Mouse (Mus musculus) thymus, postnatal 25 days (tissue): ENCODE measurements around the gene Erbb3.
"Not testable (repeated sequence)": the region's sequence is repeated elsewhere in the genome, so short reads cannot be mapped to it uniquely, and the experiment has no call there.

ENCODE experiments used
- DNase-seq: peaks from one replicate; pipeline ENCODE4 v3.0.0; 2022

The Erbb3 gene

GRCm38 (mm10) chr10:128589464-128590192 is at the start of gene Erbb3:
Erbb3 (minus strand) TSS chr10:128589652.
- DNase-seq, result peak; percentile 41

DNA sequence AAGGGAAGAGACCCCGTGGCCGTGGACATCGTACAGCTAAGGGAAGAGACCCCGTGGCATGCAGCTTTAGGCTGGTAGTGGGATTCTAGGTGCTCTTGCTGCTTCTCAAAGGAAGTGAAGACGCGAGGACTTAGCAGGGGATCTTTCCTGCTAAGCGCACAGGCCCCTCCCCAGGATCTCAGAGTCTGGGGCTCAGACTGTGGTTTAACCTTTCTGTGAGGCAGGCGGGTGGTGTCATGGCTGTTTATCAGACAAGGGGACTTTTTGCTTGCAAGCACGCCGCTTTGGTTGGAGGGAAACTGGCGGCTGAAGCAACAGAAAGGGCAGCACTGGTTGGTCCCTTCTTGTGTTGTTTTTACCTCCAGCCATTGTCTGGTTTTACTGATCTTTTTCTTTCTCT is 47.6 kb upstream of the Erbb3 start:
- DNase-seq, result peak; percentile 82

DNA sequence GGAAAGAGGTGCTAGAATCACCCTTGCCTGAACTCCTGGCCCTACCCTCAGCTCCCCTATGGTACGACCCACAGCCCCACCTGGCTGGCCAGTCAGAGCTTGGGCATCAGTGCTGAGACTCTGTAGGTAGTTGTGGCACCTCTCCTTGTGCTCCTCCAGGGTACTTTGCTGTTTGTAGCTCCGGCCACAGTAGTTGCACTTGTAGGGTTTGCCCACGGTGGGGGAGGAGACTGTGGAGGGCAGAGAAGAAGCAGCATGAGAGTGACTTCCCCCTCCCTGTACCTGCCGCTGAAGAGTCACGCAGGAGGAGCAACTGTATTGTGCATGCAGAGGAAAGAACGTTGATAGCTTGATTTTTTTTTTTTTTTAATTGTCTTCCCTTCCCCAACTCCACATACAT is 47.1 kb upstream of the Erbb3 start:
- peak; percentile 68 for DNase-seq

DNA sequence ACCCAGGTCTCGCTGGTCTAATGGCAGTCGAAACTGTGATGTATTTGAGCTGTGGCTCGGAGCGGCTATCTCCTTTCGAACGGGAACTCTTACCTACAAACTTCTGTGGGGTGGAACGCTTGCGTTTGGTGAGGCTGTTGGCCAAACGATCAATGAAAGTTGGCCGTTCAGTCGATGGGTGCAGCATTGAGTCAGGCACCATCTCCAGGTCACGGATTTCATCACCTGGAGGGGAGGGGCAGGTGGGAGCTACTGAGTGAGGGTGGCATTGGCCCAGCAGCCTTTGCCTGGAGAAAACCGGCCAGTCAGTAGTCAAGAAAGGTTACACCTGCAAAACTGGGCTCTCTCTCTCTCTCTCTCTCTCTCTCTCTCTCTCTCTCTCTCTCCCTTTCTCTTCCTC is 46.2 kb upstream of the Erbb3 start:
- no peak for DNase-seq

DNA sequence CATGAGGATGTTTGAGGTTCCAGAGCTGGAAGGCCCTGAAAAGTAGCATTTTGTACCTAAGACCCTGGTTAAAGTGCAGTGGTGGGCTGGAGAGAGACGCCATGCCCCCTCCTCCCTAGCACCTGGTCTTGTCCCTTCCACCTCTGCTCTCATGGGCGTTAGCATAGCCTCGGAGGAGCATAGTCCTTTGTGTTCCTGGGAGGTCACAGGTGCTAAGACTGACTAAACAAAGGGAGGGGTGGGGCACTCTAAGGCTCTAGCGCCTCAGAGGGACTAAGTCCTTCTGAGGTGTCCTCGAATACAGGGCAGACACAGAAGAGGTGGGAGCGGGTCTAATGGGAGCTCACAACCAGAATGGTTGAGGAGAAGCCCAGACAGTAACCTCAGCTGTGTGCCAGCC is 42.1 kb upstream of the Erbb3 start:
- no peak for DNase-seq

GRCm38 (mm10) chr10:128630306-128630705 is 40.9 kb upstream of the Erbb3 start:
- not testable (repeated sequence) for DNase-seq

DNA sequence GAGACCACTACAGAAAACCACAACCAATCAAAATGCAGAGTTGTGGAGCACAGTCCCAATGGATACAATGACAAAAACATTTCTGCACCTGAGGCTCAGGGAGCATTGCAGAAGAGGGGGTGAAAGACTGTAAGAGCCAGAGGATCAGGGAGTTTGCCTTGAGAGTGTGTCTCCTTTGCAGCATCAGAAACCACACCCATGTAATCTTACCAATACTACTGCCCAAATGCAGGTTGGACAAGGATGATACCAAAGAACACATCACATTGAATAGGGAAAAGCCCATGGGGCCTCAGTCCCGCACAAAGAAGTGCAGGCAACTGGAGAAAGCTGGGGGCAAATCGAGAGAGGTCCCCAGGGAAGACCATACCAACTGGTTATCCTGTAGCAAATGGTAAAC is 40.3 kb upstream of the Erbb3 start:
- DNase-seq, result no peak

DNA sequence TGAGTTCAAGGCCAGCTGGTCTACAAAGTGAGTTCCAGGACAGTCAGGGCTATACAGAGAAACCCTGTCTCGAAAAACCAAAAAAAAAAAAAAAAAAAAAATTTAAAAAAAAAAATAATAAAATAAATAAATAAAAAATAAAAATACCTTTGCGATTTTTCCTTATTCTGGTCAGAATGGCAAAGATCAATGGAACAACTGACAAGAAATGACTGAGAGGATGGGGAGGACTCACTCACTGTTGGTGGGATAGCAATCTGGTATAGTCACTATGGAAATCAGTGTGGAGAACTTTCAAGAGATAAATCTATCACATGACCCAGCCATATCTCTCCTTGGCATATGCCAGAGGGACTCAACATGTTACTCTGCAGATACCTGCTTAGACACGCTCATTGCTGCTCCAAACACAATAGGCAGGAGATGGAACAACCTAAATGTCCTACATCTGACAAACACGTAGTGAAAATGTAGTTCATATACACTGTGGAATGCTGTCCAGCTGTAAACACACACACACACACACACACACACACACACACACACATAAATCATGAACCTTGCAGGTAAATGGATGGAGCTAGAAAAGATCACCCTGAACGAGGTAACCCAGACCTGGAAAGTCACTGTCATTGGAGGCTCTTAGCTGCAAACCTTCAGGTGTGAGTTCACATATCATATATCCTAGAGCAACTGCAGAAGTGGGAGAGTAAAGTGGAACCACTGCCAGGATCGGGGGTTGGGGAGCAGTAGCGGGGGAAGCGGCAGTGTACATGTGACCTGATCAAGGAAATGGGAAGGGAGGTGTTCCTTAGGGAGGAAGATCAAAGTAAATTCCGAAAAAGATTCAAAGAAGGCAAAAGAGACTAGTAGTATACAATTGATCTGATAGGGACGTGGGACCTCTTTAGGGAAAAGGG is 38.2 kb upstream of the Erbb3 start:
- DNase-seq, result no peak

- peak; percentile 82 for DNase-seq
These were observed 37.2 kb upstream of the Erbb3 start, which contains the start of gene Rps26 for GRCm38 (mm10) chr10:128626311-128627310. Rps26 (minus strand) TSS chr10:128626747.

DNA sequence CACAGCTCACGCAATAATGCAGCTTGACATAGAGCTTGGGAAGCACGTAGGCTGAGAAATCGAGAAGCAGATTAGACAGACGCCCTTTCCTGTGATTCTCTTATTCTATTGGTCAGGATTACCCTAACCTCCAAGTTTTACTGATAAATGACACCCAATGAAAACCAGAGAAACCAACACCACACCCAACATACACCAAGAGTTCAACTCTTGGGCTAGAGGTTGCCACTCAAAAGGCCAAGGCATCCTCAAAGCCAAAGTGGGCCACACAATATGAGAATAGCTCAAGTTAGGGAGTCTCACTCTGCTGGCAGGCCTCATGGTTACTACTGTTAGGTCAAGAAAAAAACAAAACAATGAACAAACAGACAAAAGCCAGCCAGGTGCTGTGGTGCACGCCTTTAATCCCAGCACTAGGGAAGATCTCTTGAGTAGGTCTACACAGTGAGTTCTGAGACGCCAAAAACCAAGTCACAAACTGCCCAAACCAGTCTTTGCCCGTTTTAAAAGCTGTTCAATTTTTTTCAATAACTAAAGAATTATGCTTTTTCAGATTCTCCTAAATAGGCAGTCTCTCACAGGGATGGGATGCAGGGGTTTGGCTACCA is 35.9 kb upstream of the Erbb3 start:
- DNase-seq, result no peak

DNA sequence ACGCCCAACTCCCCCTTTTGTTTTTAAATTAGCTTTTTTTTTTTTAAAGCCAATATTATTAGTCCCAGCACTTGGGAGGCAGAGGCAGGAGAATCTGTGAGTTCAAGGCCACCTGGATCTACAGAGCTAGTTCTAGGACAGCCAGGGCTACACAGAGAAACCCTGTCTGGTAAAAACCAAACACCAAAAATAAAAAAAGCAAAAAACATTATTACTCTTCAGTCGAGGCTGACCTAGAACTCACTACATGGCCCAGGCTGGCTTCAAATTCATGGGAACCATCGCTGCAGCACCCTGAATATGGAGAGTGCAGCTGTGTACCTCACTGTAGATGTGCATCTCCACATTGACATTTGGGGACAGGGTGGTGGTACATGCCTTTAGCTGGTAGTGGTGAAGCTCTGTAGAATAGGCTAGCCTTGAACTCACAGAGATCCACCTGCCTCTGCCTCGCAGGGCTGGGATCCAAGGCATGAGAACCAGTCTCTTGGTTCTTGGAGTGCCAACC is 33.7 kb upstream of the Erbb3 start:
- not testable (repeated sequence) for DNase-seq

- DNase-seq, result no peak
These were observed 33.2 kb upstream of the Erbb3 start for GRCm38 (mm10) chr10:128622702-128623101.

GRCm38 (mm10) chr10:128621986-128622520 is 32.6 kb upstream of the Erbb3 start:
- no peak for DNase-seq

DNA sequence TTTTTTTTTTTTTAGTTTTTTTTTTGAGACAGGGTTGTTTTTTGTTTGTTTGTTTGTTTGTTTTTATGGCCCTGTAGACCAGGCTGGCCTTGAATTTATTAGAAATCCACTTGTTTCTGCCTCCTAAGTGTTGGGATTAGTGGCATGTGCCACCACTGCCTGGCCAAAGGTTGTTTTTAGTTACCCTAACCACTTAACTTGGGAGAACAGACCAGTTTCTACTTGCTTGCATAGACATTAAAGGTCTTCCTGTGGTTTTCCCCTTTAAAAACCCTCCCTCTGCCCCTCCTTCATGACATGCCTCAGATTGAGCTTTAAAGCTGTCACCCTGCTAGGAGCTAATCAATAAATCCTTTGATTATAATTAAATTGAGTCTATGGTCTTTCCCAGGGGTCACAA is 30.8 kb upstream of the Erbb3 start:
- DNase-seq, result no peak

DNA sequence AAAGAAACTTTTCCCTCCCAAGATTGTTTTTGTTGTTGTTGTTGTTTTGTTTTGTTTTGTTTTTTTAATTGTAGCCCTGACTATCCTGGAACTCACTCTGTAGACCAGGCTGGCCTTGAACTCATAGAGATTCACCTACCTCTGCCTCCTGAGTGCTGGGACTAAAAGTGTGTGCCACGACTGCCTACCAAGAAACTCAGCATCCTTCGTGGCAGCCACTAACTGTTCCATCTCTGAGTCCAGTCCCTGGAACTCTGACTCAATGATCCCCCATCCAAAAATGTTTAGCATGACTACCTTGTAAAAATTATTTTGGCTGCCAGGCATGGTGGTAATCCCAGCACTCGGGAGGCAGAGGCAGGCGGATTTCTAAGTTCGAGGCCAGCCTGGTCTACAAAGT is 29.7 kb upstream of the Erbb3 start:
- not testable (repeated sequence) for DNase-seq

DNA sequence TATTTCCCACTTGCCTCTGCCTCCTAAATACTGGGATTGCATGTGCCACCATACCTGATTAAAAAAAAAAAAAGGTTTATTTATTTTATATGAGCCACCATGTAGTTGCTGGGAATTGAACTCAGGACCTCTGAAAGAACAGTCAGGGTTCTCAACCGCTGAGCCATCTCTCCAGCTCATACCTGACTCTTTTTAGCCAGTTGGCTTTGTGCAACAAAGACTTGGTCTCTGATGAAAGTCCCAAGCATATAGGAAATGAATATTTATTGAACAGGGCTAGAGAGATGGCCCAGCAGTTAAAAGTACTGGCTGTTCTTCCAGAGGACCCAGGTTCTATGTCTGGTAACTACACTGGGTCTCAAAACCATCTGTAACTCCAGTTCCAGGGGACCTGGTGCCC is 29.1 kb upstream of the Erbb3 start:
- no peak for DNase-seq

DNA sequence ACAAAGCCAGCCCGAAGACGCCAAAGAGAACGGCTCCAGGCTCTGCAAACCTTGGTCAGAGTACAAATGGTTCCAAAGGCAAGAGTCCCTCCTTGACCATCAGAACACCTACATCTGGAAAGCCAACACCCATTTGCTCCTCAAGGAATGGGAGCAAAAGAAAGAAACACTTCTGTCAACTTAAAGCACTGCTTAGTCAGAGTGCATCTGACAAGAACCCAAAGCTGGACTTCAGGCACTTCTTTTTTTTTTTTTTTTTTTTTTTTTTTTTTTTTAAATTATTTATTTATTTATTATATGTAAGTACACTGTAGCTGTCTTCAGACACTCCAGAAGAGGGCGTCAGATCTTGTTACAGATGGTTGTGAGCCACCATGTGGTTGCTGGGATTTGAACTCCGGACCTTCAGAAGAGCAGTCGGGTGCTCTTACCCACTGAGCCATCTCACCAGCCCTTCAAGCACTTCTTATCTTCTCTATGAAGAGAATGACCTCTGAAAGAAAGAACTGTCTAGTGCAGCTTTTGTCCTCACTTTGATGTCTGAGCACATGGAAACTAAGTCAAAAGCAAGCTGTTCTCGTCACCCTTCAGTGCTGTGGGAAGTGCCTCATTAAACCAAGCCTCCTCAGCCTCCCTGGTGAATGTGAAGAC is 26.5 kb upstream of the Erbb3 start:
- DNase-seq, result not testable (repeated sequence)

- DNase-seq, result no peak
These were observed 25.5 kb upstream of the Erbb3 start for GRCm38 (mm10) chr10:128614934-128615333.

DNA sequence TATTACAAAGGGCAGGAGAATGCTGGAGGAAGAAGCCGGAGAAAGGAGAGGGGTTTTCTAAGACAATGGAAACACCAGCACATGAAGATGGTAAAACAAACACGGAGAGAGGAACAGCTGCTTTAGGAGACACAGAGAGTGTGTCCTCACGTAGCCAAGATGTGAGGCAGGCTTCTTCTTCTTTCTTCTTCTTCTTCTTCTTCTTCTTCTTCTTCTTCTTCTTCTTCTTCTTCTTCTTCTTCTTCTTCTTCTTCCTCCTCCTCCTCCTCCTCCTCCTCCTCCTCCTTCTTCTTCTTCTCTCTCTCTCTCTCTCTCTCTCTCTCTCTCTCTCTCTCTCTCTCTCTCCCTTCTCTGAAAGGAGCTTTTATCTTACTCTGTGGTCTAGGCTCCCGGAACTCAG is 24.4 kb upstream of the Erbb3 start:
- DNase-seq, result not testable (repeated sequence)

GRCm38 (mm10) chr10:128613154-128613440 is 23.6 kb upstream of the Erbb3 start:
- DNase-seq, result no peak

GRCm38 (mm10) chr10:128612433-128613153 is 23.1 kb upstream of the Erbb3 start:
- peak; percentile 82 for DNase-seq
